Mouse (Mus musculus) urinary bladder, postnatal 25 days (tissue): ENCODE results near the gene Fkbp10.

ENCODE experiments used
- DNase-seq: peaks from one replicate; pipeline ENCODE4 v3.0.0; 2022; ENCODE audit warnings: low spot score

The Fkbp10 gene

GRCm38 (mm10) chr11:100411736-100412135 lies 3.8 kb upstream of the Fkbp10 start:
- no peak for DNase-seq

- no peak for DNase-seq
Observed at GRCm38 (mm10) chr11:100413541-100413940, 2.0 kb upstream of the Fkbp10 start.

GRCm38 (mm10) chr11:100414021-100414913 lies 1.2 kb upstream of the Fkbp10 start, which contains the start of gene P3h4:
Gene P3h4 (minus strand): TSS chr11:100414836.
- DNase-seq = peak; percentile 75

- DNase-seq = no peak
Observed at GRCm38 (mm10) chr11:100421537-100421936, 6.0 kb downstream of the Fkbp10 start.

GRCm38 (mm10) chr11:100423836-100424235 lies 8.3 kb downstream of the Fkbp10 start:
- DNase-seq = no peak

GRCm38 (mm10) chr11:100425851-100426250 lies 10.4 kb downstream of the Fkbp10 start:
- DNase-seq = peak; percentile 74

GRCm38 (mm10) chr11:100426820-100427219 lies 11.3 kb downstream of the Fkbp10 start:
- no peak for DNase-seq

- DNase-seq = no peak
Observed at GRCm38 (mm10) chr11:100428612-100429199, 13.2 kb downstream of the Fkbp10 start.

GRCm38 (mm10) chr11:100430052-100430451 lies 14.6 kb downstream of the Fkbp10 start:
- DNase-seq = no peak

GRCm38 (mm10) chr11:100432002-100432401 lies 16.5 kb downstream of the Fkbp10 start:
- DNase-seq = no peak

GRCm38 (mm10) chr11:100435678-100436246 lies 20.3 kb downstream of the Fkbp10 start:
- no peak for DNase-seq

GRCm38 (mm10) chr11:100437901-100438300 lies 22.4 kb downstream of the Fkbp10 start:
- no peak for DNase-seq

GRCm38 (mm10) chr11:100440691-100441522 lies 25.4 kb downstream of the Fkbp10 start:
- peak; percentile 84 for DNase-seq

- DNase-seq = no peak
Observed at GRCm38 (mm10) chr11:100441797-100442196, 26.3 kb downstream of the Fkbp10 start, which contains the start of the genes Nt5c3b and Klhl10. Gene Nt5c3b (minus strand): TSS chr11:100441808. Gene Klhl10 (plus strand): TSS chr11:100441917.

- DNase-seq = no peak
Observed at GRCm38 (mm10) chr11:100442625-100443024, 27.1 kb downstream of the Fkbp10 start.

GRCm38 (mm10) chr11:100457247-100457646 lies 41.8 kb downstream of the Fkbp10 start:
- no peak for DNase-seq

GRCm38 (mm10) chr11:100457711-100458110 lies 42.2 kb downstream of the Fkbp10 start:
- DNase-seq = no peak

GRCm38 (mm10) chr11:100462699-100463098 lies 47.2 kb downstream of the Fkbp10 start:
- DNase-seq = no peak

- no peak for DNase-seq
Observed at GRCm38 (mm10) chr11:100465229-100465792, 49.8 kb downstream of the Fkbp10 start.

GRCm38 (mm10) chr11:100465833-100466232 lies 50.3 kb downstream of the Fkbp10 start:
- DNase-seq = no peak
